Mouse (Mus musculus) kidney, adult 2 months (tissue): ENCODE data around the gene Slc6a18.

Source experiments
- CTCF ChIP-seq: fragments of 200-500 bp; conservative IDR thresholded peaks from 2 replicates; pipeline ENCODE4 v1.5.1; 2011; ENCODE audit warnings: low read depth, mild to moderate bottlenecking, control low read depth, low read length, moderate library complexity, mixed read lengths; ENCODE audit not compliant: insufficient read depth, insufficient read length
- POLR2A ChIP-seq: fragments of 200-500 bp; IDR thresholded peaks from one replicate; pipeline ENCODE4 v1.6.1; 2011; ENCODE audit warnings: low read depth, low read length, control low read depth

GRCm38 (mm10) chr13:73679311-73679710 is 1.5 kb upstream of the Slc6a18 start:
- no peak for TF ChIP-seq CTCF
- no peak for TF ChIP-seq POLR2A
